In genomic region chr12:53246581-53247490, GRCm38 (mm10) we compare ENCODE assay signal across 9 mouse cellular contexts. TPM values are rescaled to one million over a fixed set of nuclear protein-coding genes. Genes with fewer than 3 reads are reported as not detected.
DNase-seq lines count a peak whose midpoint lies in the region; ATAC-seq and TF ChIP-seq lines count a peak whose summit lies in the region.
"Had no signal": no experiment of that assay in that cellular context is flagged by ENCODE, and none has a peak within 500 bp of the region (broad histone marks: within the 10 kb centered on the region; RNA-seq: fewer than 3 reads in every experiment).

No protein-coding gene starts in this region.

- no peak overlapping the region for H3K27ac ChIP-seq in kidney, postnatal 0 days
- no peak overlapping the region for H3K27ac ChIP-seq in heart, embryonic 14.5 days (replicated peaks in 1 of 2; ENCODE audit: control insufficient read depth in 1 of 2, insufficient read depth in 1 of 2, low read depth in 2 of 2, low read length in 2 of 2)
- H3K27ac ChIP-seq in neural tube, embryonic 15.5 days (replicated peaks): peak overlapping the region; percentile 90

- DNase-seq in kidney, postnatal 0 days (ENCODE audit: low spot score): no peak
- no peak for DNase-seq in kidney, postnatal 14 days
- peak; percentile 71 for DNase-seq in embryo, embryonic 10.5 days (ENCODE audit: low spot score)
- peak; percentile 54 for DNase-seq in left cerebral cortex, postnatal 4 days
- no peak for DNase-seq in spleen, postnatal 14 days (ENCODE audit: low spot score in 2 of 2)
- no peak for DNase-seq in ovary, postnatal 14 days (ENCODE audit: low spot score)

- peaks cover 53% of the 10 kb centered on the region for H3K27me3 ChIP-seq in kidney, postnatal 0 days (ENCODE audit: insufficient read depth, low read length)
- peaks cover 78% of the 10 kb centered on the region for H3K27me3 ChIP-seq in heart, embryonic 14.5 days (ENCODE audit: control insufficient read depth, insufficient read depth, low read length)
- peaks cover 5% of the 10 kb centered on the region; the same call in 1 of the 2 replicates for H3K27me3 ChIP-seq in neural tube, embryonic 15.5 days (replicated peaks)

- intact Hi-C loops in left cerebral cortex, postnatal 4 days (cut with DNase I): loop anchor here (5.0 kb wide), 1 partner anchor 185 kb away; no protein-coding TSS in a partner anchor

- H3K4me2 ChIP-seq in kidney, postnatal 0 days (ENCODE audit: low read length): peak overlapping the region; percentile 78
- H3K4me2 ChIP-seq in heart, embryonic 14.5 days (ENCODE audit: low read length): peak overlapping the region; percentile 96
- peak overlapping the region; percentile 99 for H3K4me2 ChIP-seq in neural tube, embryonic 15.5 days

- peaks cover 14% of the 10 kb centered on the region; the same call in 1 of the 2 replicates for H3K4me1 ChIP-seq in kidney, postnatal 0 days (replicated peaks; ENCODE audit: insufficient read depth, low read length)
- H3K4me1 ChIP-seq in heart, embryonic 14.5 days (ENCODE audit: control insufficient read depth in 2 of 2, insufficient read depth in 2 of 2, low read length in 2 of 2): peaks cover 9 to 21% of the 10 kb centered on the region in 2 experiments
- peaks cover 40% of the 10 kb centered on the region for H3K4me1 ChIP-seq in neural tube, embryonic 15.5 days

- H3K36me3 ChIP-seq in kidney, postnatal 0 days (ENCODE audit: insufficient read depth, low read length): no peaks in the 10 kb centered on the region
- H3K36me3 ChIP-seq in heart, embryonic 14.5 days (ENCODE audit: control insufficient read depth, insufficient read depth, low read length): no peaks in the 10 kb centered on the region
- H3K36me3 ChIP-seq in neural tube, embryonic 15.5 days: no peaks in the 10 kb centered on the region

- H3K4me3 ChIP-seq in kidney, postnatal 0 days (replicated peaks; ENCODE audit: low read depth, low read length): peak overlapping the region; percentile 41
- H3K4me3 ChIP-seq in heart, embryonic 14.5 days (ENCODE audit: control insufficient read depth in 1 of 2, insufficient read depth in 1 of 2, low read depth in 1 of 2, low read length in 2 of 2): peak overlapping the region; percentile 36 to 58
- H3K4me3 ChIP-seq in neural tube, embryonic 15.5 days (replicated peaks): peak overlapping the region; percentile 78

- 2% methylated on average over 28 of the region's 28 CpGs for WGBS in kidney, postnatal 0 days
- WGBS in heart, embryonic 14.5 days: 2% methylated on average over 28 of the region's 28 CpGs
- WGBS in neural tube, embryonic 15.5 days: under 1% methylated on average over 28 of the region's 28 CpGs

- H3K9ac ChIP-seq in kidney, postnatal 0 days (ENCODE audit: low read depth, low read length): no peak overlapping the region
- 0 out of 2 replicates have a peak overlapping the region, but pooled peaks have one; percentile 25 for H3K9ac ChIP-seq in heart, embryonic 14.5 days (ENCODE audit: low read length)
- peak overlapping the region; percentile 84 for H3K9ac ChIP-seq in neural tube, embryonic 15.5 days (replicated peaks)

- no peak for TF ChIP-seq CTCF in kidney, postnatal 0 days (IDR thresholded peaks at IDR 0.05; ENCODE audit: low read depth)

- H3K9me3 ChIP-seq in kidney, postnatal 0 days (replicated peaks; ENCODE audit: low read length): no peaks in the 10 kb centered on the region
- no peaks in the 10 kb centered on the region for H3K9me3 ChIP-seq in heart, embryonic 14.5 days (ENCODE audit: control insufficient read depth, low read length)
- no peaks in the 10 kb centered on the region for H3K9me3 ChIP-seq in neural tube, embryonic 15.5 days (replicated peaks)

- ATAC-seq in kidney, postnatal 0 days (replicated peaks; ENCODE audit: low FRiP score, low read depth): no peak
- ATAC-seq in heart, embryonic 14.5 days (ENCODE audit: insufficient number of reproducible peaks, insufficient read depth, low FRiP score, low read depth): no peak; the same call in 1 of the 2 replicates
- peak; percentile 23; the same call in 1 of the 2 replicates for ATAC-seq in neural tube, embryonic 15.5 days (ENCODE audit: low FRiP score)

RNA-seq across cellular contexts. Expression of gene Npas3, which starts 1.6 kb away (rescaled TPM):
- polyA plus RNA-seq in kidney, postnatal 0 days (2015; fragmentation: Nextera tagmentation; extraction: Ambion mirVana): 1.2 and 2.1 TPM in 2 replicates
- 1.3 and 3.9 TPM in 2 replicates for polyA plus RNA-seq in heart, embryonic 14.5 days (2014; fragmentation: Nextera tagmentation; extraction: Ambion mirVana)
- 10 to 100 TPM; 43.7 to 47.4 TPM for total RNA-seq in left cerebral cortex, postnatal 4 days (2021)
- 19.9 and 23.2 TPM in 2 replicates for polyA plus RNA-seq in neural tube, embryonic 15.5 days (2015; fragmentation: Nextera tagmentation; extraction: Ambion mirVana)
- total RNA-seq: hematopoietic stem cell, adult 5-6 weeks had no signal

Comparison
In these comparisons a context has a peak if more than half of its experiments do, and no peak if none do; other contexts are left out.
1. DNase-seq: peak in embryo, embryonic 10.5 days (single experiment) and left cerebral cortex, postnatal 4 days (single experiment); none in kidney, postnatal 0 days (single experiment), kidney, postnatal 14 days (single experiment), spleen, postnatal 14 days (0 of 2) and ovary, postnatal 14 days (single experiment).
2. Peak in every context shown above with its lines, with median percentiles within 50 percentile points of each other: H3K4me2 ChIP-seq and H3K4me3 ChIP-seq.